Mouse (Mus musculus) MEL (cell line): Measurements from ENCODE around the gene Gm45021.

Source experiments
- CTCF ChIP-seq, 3 experiments: IDR thresholded peaks in 2 of 3; conservative IDR thresholded peaks in 1 of 3; 2 replicates each; pipeline ENCODE4 v1.5.1; 2011 to 2012; ENCODE audit warnings: low read length in 3 of 3, low read depth in 2 of 3, mild to moderate bottlenecking in 2 of 3, improper control_type of control experiment in 1 of 3, inconsistent platforms in 1 of 3, mixed read lengths in 1 of 3, moderate library complexity in 1 of 3; ENCODE audit not compliant: control insufficient read depth in 1 of 3, insufficient read depth in 1 of 3, poor library complexity in 1 of 3, severe bottlenecking in 1 of 3
- E2F4 ChIP-seq: IDR thresholded peaks from 2 replicates; pipeline ENCODE4 v1.6.1; 2011; ENCODE audit warnings: low read depth, low read length, improper control_type of control experiment, borderline replicate concordance
- EP300 ChIP-seq, 2 experiments: IDR thresholded peaks; 2 replicates each; pipeline ENCODE4 v1.6.1; 2011; ENCODE audit warnings: improper control_type of control experiment in 2 of 2, low read length in 2 of 2, low read depth in 1 of 2, mild to moderate bottlenecking in 1 of 2
- GATA1 ChIP-seq: IDR thresholded peaks from 2 replicates; pipeline ENCODE4 v1.6.1; 2011; ENCODE audit warnings: low read depth, low read length, improper control_type of control experiment
- MAX ChIP-seq: IDR thresholded peaks from 2 replicates; pipeline ENCODE4 v1.6.1; 2011; ENCODE audit warnings: low read length, improper control_type of control experiment
- MYC ChIP-seq: IDR thresholded peaks from 2 replicates; pipeline ENCODE4 v1.6.1; 2011; ENCODE audit warnings: low read depth, mild to moderate bottlenecking, low read length, improper control_type of control experiment, moderate library complexity
- POLR2AphosphoS5 ChIP-seq: IDR thresholded peaks from 2 replicates; pipeline ENCODE4 v1.6.1; 2012; ENCODE audit warnings: low read depth, borderline replicate concordance, mild to moderate bottlenecking, inconsistent platforms, low read length, moderate library complexity, mixed read lengths
- TBP ChIP-seq: IDR thresholded peaks from 2 replicates; pipeline ENCODE4 v1.8.0; 2011; ENCODE audit warnings: low read depth, low read length, improper control_type of control experiment
- UBTF ChIP-seq: IDR thresholded peaks from 2 replicates; pipeline ENCODE4 v1.6.1; 2012; ENCODE audit warnings: low read depth, mild to moderate bottlenecking, inconsistent platforms, low read length, improper control_type of control experiment, moderate library complexity, borderline replicate concordance; ENCODE audit not compliant: insufficient read depth
- USF1 ChIP-seq: IDR thresholded peaks from 2 replicates; pipeline ENCODE4 v1.6.1; 2014; ENCODE audit warnings: low read depth, mild to moderate bottlenecking, inconsistent platforms, low read length, improper control_type of control experiment, moderate library complexity

GRCm38 (mm10) chr6:48554280-48555103 lies 34.9 kb upstream of the Gm45021 start, which contains the start of gene Lrrc61:
- TF ChIP-seq CTCF (IDR thresholded peaks at IDR 0.05 in 2 of 3, conservative IDR thresholded peaks at IDR 0.05 in 1 of 3; ENCODE audit: control insufficient read depth in 1 of 3, insufficient read depth in 1 of 3, low read depth in 2 of 3, low read length in 3 of 3, poor library complexity in 1 of 3, severe bottlenecking in 1 of 3) (no peak), MAX (no peak), MYC (no peak), UBTF (no peak), GATA1 (no peak), EP300 (IDR thresholded peaks at IDR 0.05; ENCODE audit: low read depth in 1 of 2, low read length in 2 of 2) (no peak), USF1 (no peak), POLR2AphosphoS5 (no peak), E2F4 (no peak), TBP (no peak)
